Mouse (Mus musculus) CH12.LX (cell line): ENCODE measurements around the gene Asap2.

Experiments used
- POLR2A ChIP-seq: IDR thresholded peaks from 2 replicates; pipeline ENCODE4 v1.6.1; 2011; ENCODE audit warnings: low read depth, mild to moderate bottlenecking, improper control_type of control experiment, low read length
- UBTF ChIP-seq: IDR thresholded peaks from 2 replicates; pipeline ENCODE4 v1.6.1; 2012; ENCODE audit warnings: low read depth, mild to moderate bottlenecking, inconsistent platforms, low read length, improper control_type of control experiment, moderate library complexity
- ZMIZ1 ChIP-seq: IDR thresholded peaks from 2 replicates; pipeline ENCODE4 v1.6.1; 2012; ENCODE audit warnings: low read depth, mild to moderate bottlenecking, inconsistent platforms, low read length, improper control_type of control experiment

GRCm38 (mm10) chr12:21305741-21306140 lies 315.5 kb downstream of the Asap2 start:
- TF ChIP-seq UBTF (no peak), ZMIZ1 (no peak), POLR2A (no peak)
